Mouse (Mus musculus) brown adipose tissue, adult 24 weeks (tissue): ENCODE results near the gene Mul1. TPM values are rescaled to one million over a fixed set of nuclear protein-coding genes. Genes with fewer than 3 reads are reported as not detected.
A peak's percentile ranks its signal among the peaks of the same experiment; 100 is the strongest.

Experiments
- H3K27ac ChIP-seq: fragments of 200-500 bp; replicated peaks from 2 replicates; pipeline ENCODE4 v1.5.1; 2012; ENCODE audit warnings: low read depth, mild to moderate bottlenecking, low read length
- H3K4me1 ChIP-seq: fragments of 200-500 bp; 2 replicates; pipeline ENCODE4 v1.6.1; 2012; ENCODE audit warnings: low read length, mixed read lengths; ENCODE audit not compliant: control insufficient read depth, insufficient read depth, insufficient read length
- H3K4me3 ChIP-seq: fragments of 200-500 bp; 2 replicates; pipeline ENCODE4 v1.5.1; 2012; ENCODE audit warnings: low read depth, mild to moderate bottlenecking, low read length, moderate library complexity; ENCODE audit not compliant: insufficient read depth
- polyA plus RNA-seq: library from polyadenylated mRNA; stranded (reverse); fragments of >200 nt; gene quantifications from 2 replicates; pipeline ENCODE4 v1.2.4, GENCODE M21; 2012; ENCODE audit not compliant: missing spikeins, insufficient read depth, insufficient read length

Gene Mul1
- polyA plus RNA-seq = 29.9 and 31.2 TPM in 2 replicates

DNA sequence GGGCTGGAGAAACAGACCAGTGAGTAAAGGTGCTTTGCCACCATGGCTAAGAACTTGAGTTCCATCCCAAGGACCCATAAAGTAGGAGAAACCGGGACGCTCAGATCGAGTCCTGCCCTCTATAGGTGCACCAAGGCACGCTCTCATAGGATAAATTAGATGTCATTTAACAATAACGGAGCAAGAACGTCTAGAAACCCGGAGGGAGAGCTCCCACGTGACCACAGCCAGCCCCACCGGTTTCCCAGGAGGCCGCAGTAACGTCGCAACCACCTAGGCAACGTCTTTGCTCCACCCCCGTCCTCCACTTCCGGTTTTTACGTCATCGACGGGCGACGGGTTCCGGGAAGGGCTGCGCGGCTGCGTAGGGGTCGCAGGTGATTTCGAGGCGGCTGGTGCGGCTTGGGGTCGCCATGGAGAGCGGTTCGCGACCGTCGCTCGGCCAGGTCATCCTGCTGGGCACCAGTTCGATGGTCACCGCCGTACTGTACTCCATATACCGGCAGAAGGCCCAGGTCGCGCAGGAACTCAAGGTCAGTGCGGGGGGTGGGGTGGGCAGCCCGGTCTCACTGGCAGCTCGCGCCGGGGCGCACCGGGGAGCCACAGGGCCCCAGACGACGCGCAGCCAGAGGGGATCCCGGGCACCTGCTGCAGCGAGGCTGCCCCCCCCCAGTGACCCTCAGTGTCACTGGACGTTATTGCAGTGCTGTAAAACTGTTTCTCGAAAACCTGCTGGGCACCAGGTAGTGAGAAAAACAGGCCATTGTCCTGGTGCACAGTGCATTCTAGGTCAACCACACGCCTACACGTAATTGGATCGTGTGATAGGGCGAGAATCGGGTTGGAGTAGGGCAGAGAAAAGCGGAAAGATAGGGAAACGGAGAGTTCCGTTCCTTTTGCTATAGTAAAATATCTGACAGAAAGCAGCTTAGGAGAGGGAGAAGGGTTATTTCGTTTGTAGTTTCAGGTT lies at the start of gene Mul1:
Gene Mul1, plus strand, starts transcription at position 325 of the 970 bp plus-strand sequence.
- H3K4me1 ChIP-seq = no peaks in the 10 kb centered on the region
- H3K27ac ChIP-seq = peak within 1 kb of the TSS; percentile 96
- H3K4me3 ChIP-seq = peak within 1 kb of the TSS; percentile 94

DNA sequence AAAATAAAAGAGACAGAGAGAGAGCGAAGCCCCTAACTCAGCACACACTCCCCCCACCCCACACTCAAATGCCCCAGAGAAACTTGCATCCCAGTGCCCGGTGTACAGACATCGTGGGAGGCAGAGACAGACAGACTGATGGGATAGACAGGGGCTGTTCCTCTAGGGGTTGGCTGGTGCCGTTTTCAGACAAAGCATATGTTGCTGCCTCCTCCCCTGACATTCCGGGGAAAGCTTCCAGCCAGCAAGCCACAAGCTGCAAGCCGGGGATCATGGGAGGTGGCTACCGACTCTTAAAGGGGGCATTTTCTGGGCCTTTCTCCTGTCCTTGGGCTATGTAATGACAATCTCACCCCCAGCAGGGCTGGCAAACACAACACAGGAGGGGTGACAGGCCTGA lies 40.8 kb upstream of the Mul1 start:
- Histone ChIP-seq H3K4me1 (no peaks in the 10 kb centered on the region), H3K27ac (no peak overlapping the region), H3K4me3 (no peak overlapping the region)

DNA sequence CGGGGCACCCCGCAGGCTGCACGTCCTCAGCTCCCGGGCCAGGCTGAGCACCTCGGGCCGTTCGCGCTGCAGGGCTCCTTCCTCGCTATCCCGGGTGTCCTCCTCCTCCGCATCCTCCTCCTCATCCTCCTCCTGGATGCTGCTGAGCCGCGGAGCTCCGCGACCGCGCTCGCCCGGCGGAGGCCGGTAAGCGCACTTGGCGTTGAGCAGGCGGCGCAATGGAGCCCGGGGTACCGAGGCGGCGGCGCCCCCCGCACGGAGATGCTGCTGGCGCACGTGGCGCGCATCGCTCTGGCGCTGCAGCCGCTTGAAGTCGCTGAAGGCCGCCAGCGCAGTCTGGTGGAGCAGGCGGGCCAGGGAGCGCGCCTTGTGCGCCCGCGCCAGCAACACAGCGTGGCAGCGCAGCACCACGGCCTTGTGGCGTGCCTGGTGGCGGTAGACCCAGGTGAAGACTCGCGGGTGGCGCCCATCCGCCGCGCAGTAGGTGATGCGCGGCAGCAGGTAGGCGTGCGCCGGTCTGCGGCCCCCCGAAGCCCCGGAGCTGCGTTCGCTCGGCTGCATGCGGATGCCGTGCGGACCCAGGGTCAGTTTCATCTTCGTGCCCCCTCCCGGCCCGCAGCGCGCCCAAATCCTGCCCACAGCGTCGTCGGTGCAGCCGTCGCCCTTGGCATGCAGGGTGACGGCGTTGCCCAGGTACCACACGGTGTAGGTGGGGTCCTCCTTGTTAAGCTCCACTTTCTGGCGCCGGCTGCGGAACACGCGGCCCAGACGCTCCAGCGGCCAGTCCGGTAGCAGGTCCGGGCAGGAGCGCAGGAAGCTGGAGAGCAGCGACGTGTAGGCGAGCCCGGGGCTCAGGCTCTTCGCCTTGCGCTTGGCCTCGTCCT lies 39.1 kb upstream of the Mul1 start:
- H3K4me3 ChIP-seq = peak overlapping the region; percentile 35
- H3K27ac ChIP-seq = no peak overlapping the region
- H3K4me1 ChIP-seq = no peaks in the 10 kb centered on the region

- Histone ChIP-seq H3K27ac (no peak within 1 kb of the TSS), H3K4me1 (no peaks in the 10 kb centered on the region), H3K4me3 (peak within 1 kb of the TSS; percentile 35)
Observed at GRCm38 (mm10) chr4:138395971-138396645, 38.4 kb upstream of the Mul1 start, which contains the start of gene Fam43b. Gene Fam43b (minus strand): TSS chr4:138396528.

DNA sequence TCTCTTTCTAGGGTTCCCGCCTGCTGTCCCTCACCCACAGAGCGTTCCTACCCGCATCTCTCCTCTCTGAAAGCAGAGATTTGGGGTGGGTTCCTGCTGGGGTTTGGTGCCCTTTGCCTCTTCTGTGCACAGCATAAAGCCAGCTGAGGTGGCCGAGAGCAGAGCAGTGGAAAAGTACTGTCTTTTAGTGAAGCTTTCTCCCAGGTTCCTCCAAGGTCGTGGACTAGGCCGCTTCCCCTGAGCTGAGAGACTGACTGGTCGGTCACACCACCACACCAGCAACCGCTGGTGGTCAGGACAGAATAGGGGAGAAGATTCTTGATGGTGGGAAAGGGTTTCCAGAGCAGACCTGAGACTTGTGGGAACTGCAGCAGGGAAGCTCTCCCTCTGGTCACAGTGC lies 37.8 kb upstream of the Mul1 start:
- Histone ChIP-seq H3K4me1 (no peaks in the 10 kb centered on the region), H3K4me3 (peak overlapping the region; percentile 1; the same call in 1 of the 2 replicates), H3K27ac (no peak overlapping the region)

- Histone ChIP-seq H3K4me3 (no peak overlapping the region), H3K4me1 (no peaks in the 10 kb centered on the region), H3K27ac (no peak overlapping the region)
Observed at GRCm38 (mm10) chr4:138404806-138405205, 29.7 kb upstream of the Mul1 start.

DNA sequence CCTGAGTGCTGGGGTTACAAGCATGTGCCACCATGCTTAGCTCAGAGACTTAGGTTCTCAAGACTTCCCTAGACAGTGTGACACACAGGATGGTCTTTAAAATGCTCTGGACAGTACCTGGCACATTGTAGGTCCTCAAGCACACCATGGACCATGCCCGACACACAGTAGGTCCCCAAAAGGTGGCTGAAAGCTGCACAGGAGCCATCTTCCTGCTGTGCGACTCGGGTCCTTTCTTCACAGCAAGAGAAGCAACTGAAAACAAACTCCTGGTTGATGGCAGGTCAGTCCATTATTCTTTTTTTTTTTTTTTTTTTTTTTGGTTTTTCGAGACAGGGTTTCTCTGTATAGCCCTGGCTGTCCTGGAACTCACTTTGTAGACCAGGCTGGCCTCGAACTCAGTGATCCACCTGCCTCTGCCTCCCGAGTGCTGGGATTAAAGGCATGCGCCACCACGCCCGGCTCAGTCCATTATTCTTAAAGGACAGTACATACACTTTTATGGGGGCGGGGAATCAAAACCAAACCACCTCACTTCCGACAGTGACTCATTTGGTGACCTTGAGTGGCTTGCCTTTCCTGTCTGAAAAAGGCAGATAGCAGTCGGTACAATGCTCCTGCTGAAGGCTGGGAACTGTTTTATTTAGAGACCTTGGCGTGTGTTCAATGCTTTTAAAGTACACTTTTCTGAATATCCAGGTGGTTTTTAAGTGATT lies 26.8 kb upstream of the Mul1 start:
- Histone ChIP-seq H3K4me1 (no peaks in the 10 kb centered on the region), H3K4me3 (no peak overlapping the region), H3K27ac (no peak overlapping the region)

- Histone ChIP-seq H3K4me3 (no peak overlapping the region), H3K27ac (no peak overlapping the region), H3K4me1 (peaks cover 5% of the 10 kb centered on the region; the same call in 1 of the 2 replicates)
Observed at GRCm38 (mm10) chr4:138411011-138411410, 23.5 kb upstream of the Mul1 start.

- no peak overlapping the region for H3K4me3 ChIP-seq
Observed at GRCm38 (mm10) chr4:138411504-138412121, 22.9 kb upstream of the Mul1 start.

GRCm38 (mm10) chr4:138414725-138415124 lies 19.7 kb upstream of the Mul1 start:
- peak overlapping the region; percentile 2; the same call in 1 of the 2 replicates for H3K4me3 ChIP-seq
- H3K4me1 ChIP-seq = peaks cover 5% of the 10 kb centered on the region; the same call in 1 of the 2 replicates
- H3K27ac ChIP-seq = 0 out of 2 replicates have a peak overlapping the region, but pooled peaks have one; percentile 33

More at GRCm38 (mm10) chr4:138411504-138412121, 22.9 kb upstream of the Mul1 start:
- peaks cover 5% of the 10 kb centered on the region; the same call in 1 of the 2 replicates for H3K4me1 ChIP-seq
- no peak overlapping the region for H3K27ac ChIP-seq

DNA sequence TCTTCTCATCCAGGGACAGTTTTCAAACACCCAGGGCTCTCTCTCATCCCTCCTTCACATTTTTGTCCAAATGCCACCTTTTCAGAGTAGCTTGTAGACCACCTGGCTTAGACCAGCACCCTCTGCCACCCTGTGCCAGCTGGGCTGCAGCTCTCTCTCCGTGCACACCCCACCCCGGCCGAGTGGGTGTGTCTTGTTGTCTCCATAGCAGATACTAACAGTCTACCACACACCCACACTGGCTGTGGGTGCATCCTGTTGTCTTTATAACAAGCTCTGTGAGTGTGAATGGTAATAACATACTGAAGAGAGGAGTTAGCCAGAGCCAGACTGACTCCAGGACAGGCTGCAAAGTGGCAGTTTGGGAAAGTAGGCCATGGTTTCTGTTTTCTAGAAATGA lies 18.5 kb upstream of the Mul1 start:
- Histone ChIP-seq H3K27ac (no peak overlapping the region), H3K4me1 (peaks cover 5% of the 10 kb centered on the region; the same call in 1 of the 2 replicates), H3K4me3 (no peak overlapping the region)

DNA sequence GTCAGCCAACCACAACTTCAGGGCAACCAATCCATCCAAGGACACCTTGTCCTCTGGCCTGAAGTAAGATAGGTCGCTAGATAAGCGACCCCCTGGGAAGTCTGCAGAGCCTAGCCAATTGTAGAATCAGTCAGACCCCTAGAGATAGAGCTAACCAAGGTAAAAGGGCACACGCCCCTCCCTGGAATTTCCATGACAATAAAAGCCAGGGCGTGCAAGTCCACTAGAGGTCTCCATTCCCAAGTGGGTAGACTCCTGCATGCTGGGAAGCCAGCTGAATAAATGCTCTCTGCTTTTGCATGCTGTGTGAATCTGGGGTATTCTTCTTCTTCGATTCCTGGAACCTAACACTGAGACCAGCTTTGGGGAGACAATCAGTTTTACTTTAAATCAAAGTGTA lies 18.1 kb upstream of the Mul1 start:
- Histone ChIP-seq H3K4me1 (peaks cover 5% of the 10 kb centered on the region; the same call in 1 of the 2 replicates), H3K27ac (no peak overlapping the region), H3K4me3 (no peak overlapping the region)

DNA sequence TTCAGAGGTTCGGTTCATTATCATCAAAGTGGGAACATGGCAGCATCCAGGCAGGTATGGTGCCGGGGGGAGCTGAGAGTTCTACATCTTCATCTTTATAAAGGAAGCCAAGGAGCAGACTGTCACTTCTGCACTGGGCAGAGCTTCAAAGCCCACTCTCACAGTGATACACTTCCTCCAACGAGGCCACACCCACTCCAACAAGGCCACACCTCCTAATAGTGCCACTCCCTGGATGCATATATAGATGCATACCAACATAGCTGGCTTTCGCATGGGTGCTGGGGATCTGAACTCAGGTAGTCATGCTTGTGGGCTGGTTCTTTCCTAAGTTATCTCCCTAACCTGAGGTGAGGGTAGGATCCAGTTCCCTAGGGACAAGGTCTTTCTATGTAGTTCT lies 16.6 kb upstream of the Mul1 start:
- H3K4me1 ChIP-seq = peaks cover 5% of the 10 kb centered on the region; the same call in 1 of the 2 replicates
- no peak overlapping the region for H3K27ac ChIP-seq

More for the DNA sequence above, 16.6 kb upstream of the Mul1 start:
- H3K4me3 ChIP-seq = no peak overlapping the region
